9 mouse cellular contexts compared by ENCODE assay signal in genomic region chr1:134555871-134556670, GRCm38 (mm10). TPM values are rescaled to one million over a fixed set of nuclear protein-coding genes. Genes with fewer than 3 reads are reported as not detected.
DNase-seq lines count a peak whose midpoint lies in the region; ATAC-seq and TF ChIP-seq lines count a peak whose summit lies in the region.
"Had no signal": no experiment of that assay in that cellular context is flagged by ENCODE, and none has a peak within 500 bp of the region (broad histone marks: within the 10 kb centered on the region; RNA-seq: fewer than 3 reads in every experiment).

No protein-coding gene starts in this region.

- H3K4me1 ChIP-seq in heart, embryonic 11.5 days (ENCODE audit: control insufficient read depth, insufficient read depth, low read length): peaks cover 15% of the 10 kb centered on the region
- H3K4me1 ChIP-seq in kidney, postnatal 0 days (replicated peaks; ENCODE audit: insufficient read depth, low read length): peaks cover 6% of the 10 kb centered on the region
- peaks cover 37% of the 10 kb centered on the region for H3K4me1 ChIP-seq in liver, embryonic 13.5 days (replicated peaks)
- H3K4me1 ChIP-seq in testis, adult 2 months (ENCODE audit: control insufficient read depth, insufficient read depth, low read length): peaks cover 19% of the 10 kb centered on the region

- under 1% methylated on average over 46 of the region's 46 CpGs for WGBS in heart, embryonic 11.5 days (ENCODE audit: insufficient replicate concordance)
- under 1% methylated on average over 45 of the region's 46 CpGs for WGBS in kidney, postnatal 0 days
- WGBS in liver, embryonic 13.5 days (ENCODE audit: insufficient replicate concordance): 2% methylated on average over 46 of the region's 46 CpGs

- H3K9ac ChIP-seq in heart, embryonic 11.5 days (ENCODE audit: low read depth, low read length): peak overlapping the region; percentile 78
- peak overlapping the region; percentile 72 for H3K9ac ChIP-seq in kidney, postnatal 0 days (ENCODE audit: low read depth, low read length)
- H3K9ac ChIP-seq in liver, embryonic 13.5 days: peak overlapping the region; percentile 72

- H3K4me3 ChIP-seq in heart, embryonic 11.5 days (ENCODE audit: low read depth, low read length): peak overlapping the region; percentile 69
- H3K4me3 ChIP-seq in kidney, postnatal 0 days (replicated peaks; ENCODE audit: low read depth, low read length): peak overlapping the region; percentile 52
- H3K4me3 ChIP-seq in liver, embryonic 13.5 days (replicated peaks): peak overlapping the region; percentile 74
- H3K4me3 ChIP-seq in testis, adult 2 months (ENCODE audit: control insufficient read depth, low read depth, low read length): peak overlapping the region; percentile 95

- no peak for TF ChIP-seq CTCF in kidney, postnatal 0 days (IDR thresholded peaks at IDR 0.05; ENCODE audit: low read depth)
- no peak; the same call in 1 of the 2 replicates for TF ChIP-seq CTCF in testis, adult 2 months (IDR thresholded peaks at IDR 0.05; ENCODE audit: control insufficient read depth, insufficient read depth, insufficient replicate concordance, low read depth, low read length)

- H3K27me3 ChIP-seq in heart, embryonic 11.5 days (ENCODE audit: control insufficient read depth, insufficient read depth, low read length): no peaks in the 10 kb centered on the region
- no peaks in the 10 kb centered on the region for H3K27me3 ChIP-seq in kidney, postnatal 0 days (ENCODE audit: insufficient read depth, low read length)
- H3K27me3 ChIP-seq in liver, embryonic 13.5 days: no peaks in the 10 kb centered on the region
- H3K27me3 ChIP-seq in testis, adult 2 months (ENCODE audit: control insufficient read depth, insufficient read depth, low read length): no peaks in the 10 kb centered on the region

- H3K36me3 ChIP-seq in heart, embryonic 11.5 days (ENCODE audit: control insufficient read depth, insufficient read depth, low read length): no peaks in the 10 kb centered on the region
- no peaks in the 10 kb centered on the region for H3K36me3 ChIP-seq in kidney, postnatal 0 days (ENCODE audit: insufficient read depth, low read length)
- no peaks in the 10 kb centered on the region for H3K36me3 ChIP-seq in liver, embryonic 13.5 days
- no peaks in the 10 kb centered on the region for H3K36me3 ChIP-seq in testis, adult 2 months (ENCODE audit: control insufficient read depth, insufficient read depth, low read length)

- TF ChIP-seq POLR2A in testis, adult 2 months (IDR thresholded peaks at IDR 0.05; ENCODE audit: control insufficient read depth, low read depth, low read length): no peak; the same call in 1 of the 2 replicates

- peak overlapping the region; percentile 84 for H3K27ac ChIP-seq in heart, embryonic 11.5 days (ENCODE audit: low read depth, low read length)
- peak overlapping the region; percentile 92 for H3K27ac ChIP-seq in kidney, postnatal 0 days
- H3K27ac ChIP-seq in liver, embryonic 13.5 days: peak overlapping the region; percentile 53
- H3K27ac ChIP-seq in testis, adult 2 months (ENCODE audit: control insufficient read depth, insufficient read depth, low read depth, low read length): peak overlapping the region; percentile 95

- peak; percentile 86 for DNase-seq in heart, adult 11 months
- no peak for DNase-seq in heart, adult 8-10 months (ENCODE audit: low spot score)
- DNase-seq in kidney, postnatal 0 days (ENCODE audit: low spot score): peak; percentile 82
- peak; percentile 48 for DNase-seq in liver, embryonic 13.5 days

- peak; percentile 16 for ATAC-seq in common myeloid progenitor, adult 5-6 weeks (replicated peaks; ENCODE audit: low read depth, poor library complexity, severe bottlenecking)
- ATAC-seq in heart, embryonic 11.5 days (replicated peaks; ENCODE audit: insufficient number of reproducible peaks, low FRiP score, low TSS enrichment): peak; percentile 8; the same call in 1 of the 2 replicates
- peak; percentile 25 for ATAC-seq in kidney, postnatal 0 days (replicated peaks; ENCODE audit: low FRiP score, low read depth)
- peak; percentile 7; the same call in 1 of the 2 replicates for ATAC-seq in liver, embryonic 13.5 days (ENCODE audit: low read depth)
- peak; percentile 6; the same call in 1 of the 2 replicates for ATAC-seq in monocyte, adult 5-6 weeks (replicated peaks; ENCODE audit: insufficient number of reproducible peaks, low FRiP score, low TSS enrichment, poor library complexity, severe bottlenecking)

- no peaks in the 10 kb centered on the region for H3K9me3 ChIP-seq in heart, embryonic 11.5 days (replicated peaks; ENCODE audit: control insufficient read depth, low read length)
- H3K9me3 ChIP-seq in kidney, postnatal 0 days (replicated peaks; ENCODE audit: low read length): no peaks in the 10 kb centered on the region
- H3K9me3 ChIP-seq in liver, embryonic 13.5 days (replicated peaks): no peaks in the 10 kb centered on the region

- H3K4me2 ChIP-seq in heart, embryonic 11.5 days: peak overlapping the region; percentile 96
- peak overlapping the region; percentile 97 for H3K4me2 ChIP-seq in kidney, postnatal 0 days (ENCODE audit: low read length)
- peak overlapping the region; percentile 96 for H3K4me2 ChIP-seq in liver, embryonic 13.5 days

RNA-seq across cellular contexts. Expression of gene Kdm5b, which starts 3.9 kb away (rescaled TPM):
- 10 to 100 TPM; 11.0 to 11.9 (median 11.4) TPM for total RNA-seq in heart, adult 8-10 months (2022)
- total RNA-seq in common myeloid progenitor, adult 5-6 weeks (2017): 32.7 and 35.6 TPM in 2 replicates
- polyA plus RNA-seq in heart, embryonic 11.5 days (2014; fragmentation: Nextera tagmentation; extraction: Ambion mirVana): 34.9 and 35.9 TPM in 2 replicates
- polyA plus RNA-seq in kidney, postnatal 0 days (2015; fragmentation: Nextera tagmentation; extraction: Ambion mirVana): 40.2 and 42.4 TPM in 2 replicates
- polyA plus RNA-seq in liver, embryonic 13.5 days (2015; fragmentation: Nextera tagmentation; extraction: Ambion mirVana): 7.6 and 7.7 TPM in 2 replicates
- 22.2 to 37.2 TPM (median 32.1 TPM) in 3 replicates for total RNA-seq in monocyte, adult 5-6 weeks (2017)
- 42.2 and 43.6 TPM in 2 replicates for polyA plus RNA-seq in testis, adult 2 months (2012; rRNA removed)

RNA-seq across cellular contexts. Expression of gene Mgat4e, which starts 6.6 kb away (rescaled TPM):
- not detected for total RNA-seq in heart, adult 8-10 months (2022)
- not detected in 2 replicates for total RNA-seq in common myeloid progenitor, adult 5-6 weeks (2017)
- not detected in 2 replicates for polyA plus RNA-seq in heart, embryonic 11.5 days (2014; fragmentation: Nextera tagmentation; extraction: Ambion mirVana)
- not detected in 2 replicates for polyA plus RNA-seq in kidney, postnatal 0 days (2015; fragmentation: Nextera tagmentation; extraction: Ambion mirVana)
- polyA plus RNA-seq in liver, embryonic 13.5 days (2015; fragmentation: Nextera tagmentation; extraction: Ambion mirVana): not detected in 2 replicates
- not detected in 3 replicates for total RNA-seq in monocyte, adult 5-6 weeks (2017)
- polyA plus RNA-seq in testis, adult 2 months (2012; rRNA removed): 87.2 and 108 TPM in 2 replicates
- total RNA-seq: neutrophil, adult 5-6 weeks had no signal

Comparison
In these comparisons a context has a peak if more than half of its experiments do, and no peak if none do; other contexts are left out.
1. RNA of gene Mgat4e, which starts 6.6 kb away (polyA plus RNA-seq): 87.2 to 108 TPM in testis, adult 2 months; not detected in kidney, postnatal 0 days, not detected in heart, embryonic 11.5 days and not detected in liver, embryonic 13.5 days; every median in the first group is over 10 times any median in the second.
2. Peak in every context shown above with its lines, with median percentiles within 50 percentile points of each other: ATAC-seq, H3K27ac ChIP-seq, H3K4me2 ChIP-seq, H3K4me3 ChIP-seq and H3K9ac ChIP-seq.